In genomic region chr11:119937216-119937615, GRCm38 (mm10) we compare ENCODE assay signal across 8 mouse cellular contexts. TPM values are rescaled to one million over a fixed set of nuclear protein-coding genes. Genes with fewer than 3 reads are reported as not detected.
DNase-seq lines count a peak whose midpoint lies in the region; ATAC-seq and TF ChIP-seq lines count a peak whose summit lies in the region.

No protein-coding gene starts in this region.

- TF ChIP-seq EP300 in ES-Bruce4 (IDR thresholded peaks at IDR 0.05; ENCODE audit: insufficient read depth, low read depth, low read length): no peak

- H3K36me3 ChIP-seq in heart, embryonic 16.5 days (ENCODE audit: control insufficient read depth, insufficient read depth): no peaks in the 10 kb centered on the region
- H3K36me3 ChIP-seq in ES-Bruce4 (ENCODE audit: control insufficient read depth, insufficient read depth, low read length, poor library complexity, severe bottlenecking): no peaks in the 10 kb centered on the region
- no peaks in the 10 kb centered on the region for H3K36me3 ChIP-seq in forebrain, embryonic 15.5 days

- H3K4me2 ChIP-seq in heart, embryonic 16.5 days (ENCODE audit: low read depth, low read length): no peak overlapping the region
- H3K4me2 ChIP-seq in forebrain, embryonic 15.5 days (replicated peaks): peak overlapping the region; percentile 23

- intact Hi-C loops in left cerebral cortex, postnatal 10 days (cut with DNase I): loop anchor here (2.0 kb wide), 1 partner anchor 54 kb away; no protein-coding TSS in a partner anchor

- no peak overlapping the region for H3K4me3 ChIP-seq in heart, embryonic 16.5 days (ENCODE audit: low read length)
- H3K4me3 ChIP-seq in ES-Bruce4 (ENCODE audit: low read depth, low read length): no peak overlapping the region
- no peak overlapping the region for H3K4me3 ChIP-seq in forebrain, embryonic 15.5 days

- no peak overlapping the region for H3K27ac ChIP-seq in heart, embryonic 16.5 days (ENCODE audit: low read length)
- peak overlapping the region; percentile 89 for H3K27ac ChIP-seq in ES-Bruce4 (ENCODE audit: insufficient read depth, low read length)
- H3K27ac ChIP-seq in forebrain, embryonic 15.5 days (replicated peaks): peak overlapping the region; percentile 93

- no peak for DNase-seq in heart, adult 8-10 months (ENCODE audit: low spot score)
- peak; percentile 70 to 80 for DNase-seq in left cerebral cortex, postnatal 10 days (ENCODE audit: extremely low spot score in 1 of 2, low spot score in 2 of 2)
- DNase-seq in ovary, postnatal 36 days (ENCODE audit: low spot score): no peak
- DNase-seq in adrenal gland, postnatal 14 days: no peak
- no peak for DNase-seq in kidney, adult 11 months

- H3K9ac ChIP-seq in heart, embryonic 16.5 days (ENCODE audit: low read length): peak overlapping the region; percentile 21; the same call in 1 of the 2 replicates
- peak overlapping the region; percentile 40 for H3K9ac ChIP-seq in ES-Bruce4 (ENCODE audit: low read depth, poor library complexity, severe bottlenecking)
- H3K9ac ChIP-seq in forebrain, embryonic 15.5 days (replicated peaks): no peak overlapping the region

- no peaks in the 10 kb centered on the region for H3K9me3 ChIP-seq in heart, embryonic 16.5 days (replicated peaks; ENCODE audit: control insufficient read depth, low read length)
- no peaks in the 10 kb centered on the region for H3K9me3 ChIP-seq in ES-Bruce4 (replicated peaks; ENCODE audit: control insufficient read depth, insufficient read depth, low read length, poor library complexity, severe bottlenecking)
- H3K9me3 ChIP-seq in forebrain, embryonic 15.5 days: no peaks in the 10 kb centered on the region

- peaks cover 21% of the 10 kb centered on the region for H3K4me1 ChIP-seq in heart, embryonic 16.5 days (ENCODE audit: control insufficient read depth, insufficient read depth, low read length)
- H3K4me1 ChIP-seq in ES-Bruce4 (ENCODE audit: control insufficient read depth, insufficient read depth, low read length): peaks cover 10% of the 10 kb centered on the region
- peaks cover 73% of the 10 kb centered on the region for H3K4me1 ChIP-seq in forebrain, embryonic 15.5 days

- WGBS in heart, embryonic 16.5 days: 50% methylated on average over 12 of the region's 12 CpGs
- WGBS in forebrain, embryonic 15.5 days: 51% methylated on average over 12 of the region's 12 CpGs

- ATAC-seq in heart, embryonic 16.5 days (replicated peaks; ENCODE audit: extremely low read depth, insufficient read depth, low FRiP score): no peak
- peak; percentile 57; the same call in 1 of the 2 replicates for ATAC-seq in forebrain, embryonic 15.5 days (replicated peaks)

- TF ChIP-seq POLR2A in ES-Bruce4 (IDR thresholded peaks at IDR 0.05; ENCODE audit: insufficient read depth, low read length): no peak

- H3K27me3 ChIP-seq in heart, embryonic 16.5 days (ENCODE audit: control insufficient read depth, insufficient read depth, low read length): peaks cover 12% of the 10 kb centered on the region
- no peaks in the 10 kb centered on the region for H3K27me3 ChIP-seq in ES-Bruce4 (ENCODE audit: control insufficient read depth, insufficient read depth, low read length, poor library complexity, severe bottlenecking)
- no peaks in the 10 kb centered on the region for H3K27me3 ChIP-seq in forebrain, embryonic 15.5 days

- no peak for TF ChIP-seq CTCF in ES-Bruce4 (IDR thresholded peaks at IDR 0.05; ENCODE audit: low read depth, low read length)

RNA-seq across cellular contexts. Expression of gene Baiap2, which starts 5.3 kb away (rescaled TPM):
- polyA plus RNA-seq in heart, embryonic 16.5 days (2015; fragmentation: Nextera tagmentation; extraction: Ambion mirVana): 13.0 and 13.9 TPM in 2 replicates
- 10 to 100 TPM in 1 of 4 experiments, 1 to 10 TPM in 3; 4.8 to 10.0 (median 5.8) TPM for total RNA-seq in heart, adult 8-10 months (2022)
- 15.4 and 15.6 TPM in 2 replicates for polyA plus RNA-seq in ES-Bruce4 (2011; ENCODE audit: insufficient read depth, insufficient read length, low read depth, missing spikeins)
- polyA plus RNA-seq in forebrain, embryonic 15.5 days (2015; fragmentation: Nextera tagmentation; extraction: Ambion mirVana): 28.1 and 34.0 TPM in 2 replicates
- 100 to 1,000 TPM; 116 to 122 TPM for total RNA-seq in left cerebral cortex, postnatal 10 days (2021)
- total RNA-seq in adrenal gland, postnatal 14 days (2021): 20.8 TPM in 2 replicates

RNA-seq across cellular contexts. Expression of gene Chmp6, which starts 24.0 kb away (rescaled TPM):
- 69.8 and 70.5 TPM in 2 replicates for polyA plus RNA-seq in heart, embryonic 16.5 days (2015; fragmentation: Nextera tagmentation; extraction: Ambion mirVana)
- 10 to 100 TPM; 29.9 to 33.7 (median 30.4) TPM for total RNA-seq in heart, adult 8-10 months (2022)
- polyA plus RNA-seq in ES-Bruce4 (2011; ENCODE audit: insufficient read depth, insufficient read length, low read depth, missing spikeins): 25.4 and 34.0 TPM in 2 replicates
- polyA plus RNA-seq in forebrain, embryonic 15.5 days (2015; fragmentation: Nextera tagmentation; extraction: Ambion mirVana): 94.2 and 95.7 TPM in 2 replicates
- 10 to 100 TPM; 43.0 to 46.9 TPM for total RNA-seq in left cerebral cortex, postnatal 10 days (2021)
- total RNA-seq in adrenal gland, postnatal 14 days (2021): 31.0 and 37.3 TPM in 2 replicates

Comparison
In these comparisons a context has a peak if more than half of its experiments do, and no peak if none do; other contexts are left out.
1. DNase-seq: peak in left cerebral cortex, postnatal 10 days (2 of 2); none in heart, adult 8-10 months (single experiment), ovary, postnatal 36 days (single experiment), adrenal gland, postnatal 14 days (single experiment) and kidney, adult 11 months (single experiment).